Mouse (Mus musculus) CH12.LX (cell line): ENCODE measurements around the gene Cotl1. TPM values are rescaled to one million over a fixed set of nuclear protein-coding genes. Genes with fewer than 3 reads are reported as not detected.

Source experiments
- DNase-seq: peaks from one replicate; pipeline ENCODE4 v3.0.0-alpha.2; 2013; ENCODE audit errors: extremely low read depth
- H3K27ac ChIP-seq: 2 replicates; pipeline ENCODE4 v1.5.1; 2012; ENCODE audit warnings: low read depth, mild to moderate bottlenecking, control low read depth, moderate library complexity; ENCODE audit not compliant: insufficient read depth
- H3K27me3 ChIP-seq: replicated peaks from 2 replicates; pipeline ENCODE3; 2012; ENCODE audit warnings: inconsistent platforms
- H3K36me3 ChIP-seq, 2 experiments: replicated peaks in 1 of 2; 2 replicates each; pipeline versions ENCODE3 to v1.6.1; 2012; ENCODE audit warnings: inconsistent platforms in 1 of 2, low read length in 1 of 2, mild to moderate bottlenecking in 1 of 2, mixed read lengths in 1 of 2, moderate library complexity in 1 of 2; ENCODE audit not compliant: control insufficient read depth in 1 of 2, insufficient read depth in 1 of 2
- H3K4me1 ChIP-seq, 2 experiments: 2 replicates each; pipeline ENCODE4 v1.6.1; 2012; ENCODE audit warnings: inconsistent platforms in 1 of 2, moderate library complexity in 1 of 2; ENCODE audit not compliant: insufficient read depth in 2 of 2, control insufficient read depth in 1 of 2
- H3K4me2 ChIP-seq: 2 replicates; pipeline ENCODE4 v1.6.1; 2012; ENCODE audit warnings: low read depth, mild to moderate bottlenecking, control low read depth; ENCODE audit not compliant: poor library complexity, insufficient read depth, severe bottlenecking
- H3K4me3 ChIP-seq, 3 experiments: fragments of 150-350 bp in 1 of 3; sonication (generic) in 1 of 3; replicated peaks in 1 of 3; 2 replicates each; pipeline versions ENCODE3 to v1.5.1; 2011 to 2012; ENCODE audit warnings: low read depth in 2 of 3, low read length in 2 of 3, mild to moderate bottlenecking in 2 of 3, moderate library complexity in 2 of 3, control low read depth in 1 of 3, improper control_type of control experiment in 1 of 3, inconsistent platforms in 1 of 3, mixed read lengths in 1 of 3; ENCODE audit not compliant: poor library complexity in 1 of 3
- H3K79me2 ChIP-seq: replicated peaks from 2 replicates; pipeline ENCODE4 v1.6.1; 2012; ENCODE audit warnings: mild to moderate bottlenecking, moderate library complexity; ENCODE audit not compliant: control insufficient read depth, poor library complexity, insufficient read depth, severe bottlenecking; ENCODE audit errors: extremely low read depth
- H3K9ac ChIP-seq: 2 replicates; pipeline ENCODE4 v1.6.1; 2012; ENCODE audit warnings: low read depth, mild to moderate bottlenecking, control low read depth, moderate library complexity; ENCODE audit not compliant: insufficient read depth
- H3K9me3 ChIP-seq: replicated peaks from 2 replicates; pipeline ENCODE3; 2012; ENCODE audit warnings: low read length, inconsistent platforms, mixed read lengths
- BHLHE40 ChIP-seq: IDR thresholded peaks from 2 replicates; pipeline ENCODE4 v1.6.1; 2011; ENCODE audit warnings: mild to moderate bottlenecking, low read depth, low read length, improper control_type of control experiment
- ELF1 ChIP-seq: IDR thresholded peaks from 2 replicates; pipeline ENCODE4 v1.6.1; 2014; ENCODE audit warnings: low read depth, mild to moderate bottlenecking, inconsistent platforms, low read length, improper control_type of control experiment
- EP300 ChIP-seq: IDR thresholded peaks from 2 replicates; pipeline ENCODE4 v1.6.1; 2011; ENCODE audit warnings: low read length, improper control_type of control experiment
- ETS1 ChIP-seq: conservative IDR thresholded peaks from 2 replicates; pipeline ENCODE4 v1.6.1; 2012; ENCODE audit warnings: low read depth, mild to moderate bottlenecking, inconsistent platforms, low read length, improper control_type of control experiment, moderate library complexity
- GABPA ChIP-seq: IDR thresholded peaks from 2 replicates; pipeline ENCODE4 v1.6.1; 2012; ENCODE audit warnings: low read depth, low read length, improper control_type of control experiment, inconsistent platforms; ENCODE audit not compliant: insufficient replicate concordance
- HCFC1 ChIP-seq: IDR thresholded peaks from 2 replicates; pipeline ENCODE4 v1.6.1; 2012; ENCODE audit warnings: low read depth, mild to moderate bottlenecking, inconsistent platforms, low read length, improper control_type of control experiment
- IRF4 ChIP-seq: IDR thresholded peaks from 2 replicates; pipeline ENCODE4 v1.6.1; 2014; ENCODE audit warnings: low read depth, mild to moderate bottlenecking, inconsistent platforms, low read length, improper control_type of control experiment
- JUN ChIP-seq: IDR thresholded peaks from 2 replicates; pipeline ENCODE4 v1.6.1; 2011; ENCODE audit warnings: low read depth, mild to moderate bottlenecking, low read length, improper control_type of control experiment, moderate library complexity; ENCODE audit not compliant: insufficient read depth
- JUND ChIP-seq: conservative IDR thresholded peaks from 2 replicates; pipeline ENCODE4 v1.6.1; 2011; ENCODE audit warnings: low read depth, low read length, improper control_type of control experiment
- MAZ ChIP-seq: IDR thresholded peaks from 2 replicates; pipeline ENCODE4 v1.6.1; 2012; ENCODE audit warnings: low read depth, mild to moderate bottlenecking, inconsistent platforms, low read length, improper control_type of control experiment, moderate library complexity
- MEF2A ChIP-seq: IDR thresholded peaks from 2 replicates; pipeline ENCODE4 v1.6.1; 2014; ENCODE audit warnings: low read depth, mild to moderate bottlenecking, inconsistent platforms, low read length, improper control_type of control experiment, borderline replicate concordance
- NELFE ChIP-seq: IDR thresholded peaks from 2 replicates; pipeline ENCODE4 v1.6.1; 2011; ENCODE audit warnings: low read depth, low read length, improper control_type of control experiment
- POLR2AphosphoS2 ChIP-seq: IDR thresholded peaks from 2 replicates; pipeline ENCODE4 v1.6.1; 2011; ENCODE audit warnings: low read depth, low read length, improper control_type of control experiment
- RAD21 ChIP-seq: IDR thresholded peaks from 2 replicates; pipeline ENCODE4 v1.6.1; 2011; ENCODE audit warnings: low read depth, mild to moderate bottlenecking, low read length, improper control_type of control experiment, moderate library complexity
- SIN3A ChIP-seq: IDR thresholded peaks from 2 replicates; pipeline ENCODE4 v1.6.1; 2012; ENCODE audit warnings: low read length, improper control_type of control experiment, inconsistent platforms
- TBP ChIP-seq: conservative IDR thresholded peaks from 2 replicates; pipeline ENCODE4 v1.6.1; 2011; ENCODE audit warnings: low read depth, low read length, improper control_type of control experiment
- TCF12 ChIP-seq: IDR thresholded peaks from 2 replicates; pipeline ENCODE4 v1.6.1; 2014; ENCODE audit warnings: low read depth, mild to moderate bottlenecking, inconsistent platforms, low read length, improper control_type of control experiment
- ZMIZ1 ChIP-seq: IDR thresholded peaks from 2 replicates; pipeline ENCODE4 v1.6.1; 2012; ENCODE audit warnings: low read depth, mild to moderate bottlenecking, inconsistent platforms, low read length, improper control_type of control experiment
- ZNF384 ChIP-seq: IDR thresholded peaks from 2 replicates; pipeline ENCODE4 v1.6.1; 2012; ENCODE audit warnings: low read depth, low read length, improper control_type of control experiment, inconsistent platforms
- dilution Hi-C: fragments of 300-500 bp; cut with MboI; formaldehyde crosslinking; loops from 2 replicates; pipeline ENCODE4 v1.14.3; 2020; ENCODE audit warnings: low sequenced_read_pairs; ENCODE audit not compliant: extremely low pct_unique_long_range_greater_than_20kb, extremely low pct_ligation_motif_present
- in situ Hi-C: fragments of 300-500 bp; cut with MboI; formaldehyde crosslinking; loops from 3 replicates; pipeline ENCODE4 v1.14.3; 2019; ENCODE audit warnings: low sequenced_read_pairs, low pct_ligation_motif_present, low pct_unique_long_range_greater_than_20kb, mixed read lengths
- polyA plus RNA-seq: library from polyadenylated mRNA; unstranded; fragments of >175 nt; gene quantifications from 2 replicates; pipeline ENCODE4 v1.2.1, GENCODE M21; 2012; ENCODE audit warnings: low read depth; ENCODE audit not compliant: insufficient read length
- total RNA-seq, 2 experiments: library from RNA; depleted of rRNA; stranded (reverse); fragments of 300-350 nt in 1 of 2; fragments of >200 nt in 1 of 2; gene quantifications; 2 replicates each; pipeline ENCODE4 v1.2.3; 2012 to 2014

The Cotl1 gene
- total and polyA plus RNA-seq, 3 experiments = 59.6 to 375 (median 135) TPM

DNA sequence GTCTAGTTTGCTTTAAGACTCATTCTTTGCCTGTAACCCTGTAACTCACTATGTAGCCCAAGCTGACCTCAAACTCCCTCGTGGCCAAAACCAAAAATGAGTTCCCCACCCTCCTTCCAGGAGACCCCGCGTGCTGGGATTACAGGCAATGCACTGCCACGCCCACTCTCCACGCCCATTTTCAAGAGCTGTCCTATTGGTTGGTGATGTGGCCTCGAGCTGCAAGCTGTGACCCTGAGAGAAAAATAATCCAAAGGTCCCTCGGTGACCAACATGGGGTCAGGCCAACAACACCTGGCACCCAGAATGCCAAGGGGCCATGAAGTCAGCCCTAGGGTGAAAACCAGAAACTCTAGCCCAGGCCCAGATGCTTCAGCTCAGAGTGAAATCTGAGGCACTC is 45.7 kb downstream of the Cotl1 start:
- DNase-seq = no peak

GRCm38 (mm10) chr8:119791804-119792704 is 48.3 kb downstream of the Cotl1 start:
- DNase-seq = no peak
- H3K9ac ChIP-seq = no peak overlapping the region
- no peak overlapping the region for H3K4me2 ChIP-seq
- no peaks in the 10 kb centered on the region for H3K79me2 ChIP-seq
- in situ Hi-C loops (no loop called here), dilution Hi-C loops (no loop called here)
- no peaks in the 10 kb centered on the region for H3K27me3 ChIP-seq
- H3K9me3 ChIP-seq = no peaks in the 10 kb centered on the region
- no peak overlapping the region for H3K27ac ChIP-seq
- no peaks in the 10 kb centered on the region for H3K36me3 ChIP-seq
- peaks cover 3 to 45% of the 10 kb centered on the region in 2 experiments for H3K4me1 ChIP-seq
- TF ChIP-seq TCF12 (no peak), MEF2A (no peak), ZMIZ1 (no peak), HCFC1 (no peak), GABPA (no peak)
- H3K4me3 ChIP-seq = no peak overlapping the region

More for the DNA sequence above, 45.7 kb downstream of the Cotl1 start:
- Histone ChIP-seq H3K27ac (no peak overlapping the region), H3K4me2 (no peak overlapping the region), H3K9me3 (no peaks in the 10 kb centered on the region), H3K4me3 (no peak overlapping the region), H3K4me1 (peaks cover 5 to 28% of the 10 kb centered on the region in 2 experiments; a peak in 3 of 4 replicates), H3K9ac (no peak overlapping the region), H3K27me3 (no peaks in the 10 kb centered on the region), H3K79me2 (no peaks in the 10 kb centered on the region), H3K36me3 (no peaks in the 10 kb centered on the region)
- dilution Hi-C loops (no loop called here), in situ Hi-C loops (no loop called here)
- TF ChIP-seq MEF2A (no peak), BHLHE40 (no peak), MAZ (no peak), ELF1 (no peak), JUND (no peak), TCF12 (no peak), JUN (no peak)

- no peak for DNase-seq
- H3K27me3 ChIP-seq = no peaks in the 10 kb centered on the region
- no peak overlapping the region for H3K4me3 ChIP-seq
- H3K9ac ChIP-seq = no peak overlapping the region
- no peaks in the 10 kb centered on the region for H3K79me2 ChIP-seq
- no peaks in the 10 kb centered on the region for H3K9me3 ChIP-seq
- in situ Hi-C loops = no loop called here
- dilution Hi-C loops = no loop called here
- H3K27ac ChIP-seq = no peak overlapping the region
- no peaks in the 10 kb centered on the region for H3K36me3 ChIP-seq
- H3K4me2 ChIP-seq = no peak overlapping the region
- peaks cover 15 to 58% of the 10 kb centered on the region in 2 experiments for H3K4me1 ChIP-seq
- TF ChIP-seq JUN (no peak), SIN3A (no peak), JUND (no peak), ETS1 (no peak), POLR2AphosphoS2 (no peak), IRF4 (no peak), TCF12 (no peak), RAD21 (no peak), GABPA (no peak), NELFE (no peak), ELF1 (no peak), ZNF384 (no peak), ZMIZ1 (no peak), HCFC1 (no peak), EP300 (no peak), TBP (no peak)
Measured at GRCm38 (mm10) chr8:119789581-119789980, 50.8 kb downstream of the Cotl1 start.
